Mouse (Mus musculus) adrenal gland, adult 8-10 months (tissue): ENCODE results near the gene Tasp1. TPM values are rescaled to one million over a fixed set of nuclear protein-coding genes. Genes with fewer than 3 reads are reported as not detected.
"Not testable (repeated sequence)": the region's sequence is repeated elsewhere in the genome, so short reads cannot be mapped to it uniquely, and the experiment has no call there.

Source experiments
- DNase-seq: peaks from one replicate; pipeline ENCODE4 v3.0.0; 2022
- total RNA-seq, 4 experiments: library from RNA; stranded (reverse); gene quantifications; 2 replicates each; pipeline ENCODE4 v1.2.4; 2022

Gene Tasp1
- total RNA-seq, 4 experiments from 2014 or later, result 8.7 to 14.1 (median 12.5) TPM

DNA sequence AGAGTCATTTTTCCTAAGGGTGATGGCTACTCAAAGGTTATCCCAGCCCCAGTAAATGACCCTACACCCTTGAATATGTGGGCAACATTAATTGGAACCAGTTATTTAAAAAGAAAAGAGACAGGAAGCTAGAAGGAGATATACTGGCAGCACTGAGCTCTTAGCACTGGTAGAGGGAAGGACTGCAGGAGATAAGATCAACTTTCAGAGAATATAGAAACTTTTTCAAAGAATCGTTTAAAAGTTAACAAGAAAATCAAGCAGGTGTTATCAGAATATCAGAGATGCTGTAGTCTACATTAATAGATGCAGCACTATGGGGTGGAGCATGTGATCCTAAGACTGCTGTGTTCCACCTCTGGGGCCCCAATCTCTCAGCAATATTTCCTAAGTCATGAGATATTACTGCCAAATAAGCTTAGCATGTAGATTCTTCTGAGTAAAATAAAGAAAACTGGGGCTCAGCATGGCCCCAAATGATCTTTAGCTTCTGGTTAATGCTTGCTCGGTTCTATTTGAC lies 14.9 kb downstream of the Tasp1 start:
- no peak for DNase-seq

DNA sequence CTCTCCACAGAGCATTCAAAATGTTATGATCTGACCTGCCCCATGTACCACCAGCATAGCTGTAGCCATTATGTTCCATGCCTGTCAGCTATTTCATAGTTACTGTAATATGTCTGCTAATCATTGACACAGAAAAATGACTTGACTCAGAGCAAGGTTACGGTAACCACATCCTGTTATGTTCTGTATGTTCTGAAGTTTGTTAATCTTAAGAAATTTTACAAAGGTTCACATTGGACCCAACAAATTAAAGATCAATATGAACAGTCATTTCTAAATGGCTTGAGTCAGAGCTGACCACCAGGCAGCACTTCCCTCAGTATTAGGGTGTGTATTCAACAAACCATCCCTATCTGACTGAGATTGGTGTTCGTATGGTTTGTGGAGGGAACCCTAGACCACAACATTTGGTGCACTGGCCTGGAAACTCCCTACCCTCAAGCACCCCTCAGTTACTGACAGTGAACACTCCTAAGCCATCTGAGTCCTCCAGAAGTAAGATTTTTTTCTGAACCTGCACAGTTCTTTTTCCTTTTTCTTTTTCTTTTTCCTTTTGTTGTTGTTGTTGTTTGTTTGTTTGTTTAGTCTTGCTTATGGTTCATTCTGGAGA lies 24.0 kb downstream of the Tasp1 start:
- DNase-seq, result no peak

DNA sequence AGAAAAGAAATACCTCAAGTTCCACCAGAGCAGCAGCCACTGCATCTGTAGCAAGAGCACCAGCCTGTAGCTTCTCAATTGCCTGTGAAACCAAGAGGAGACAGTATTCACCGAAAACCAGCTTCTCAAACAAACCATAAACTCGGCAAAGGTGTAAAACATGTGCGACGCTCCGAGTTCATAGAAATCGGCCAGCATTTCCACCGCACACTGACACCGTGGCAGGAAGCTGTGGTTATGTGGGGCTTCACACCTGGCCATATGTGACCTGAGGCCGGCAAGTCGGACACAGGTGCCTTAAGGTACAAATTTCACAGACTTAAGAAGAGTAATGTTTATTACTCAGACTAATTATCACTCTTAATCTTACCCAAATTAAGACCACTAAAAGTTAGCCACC lies 24.5 kb downstream of the Tasp1 start:
- DNase-seq, result no peak

DNA sequence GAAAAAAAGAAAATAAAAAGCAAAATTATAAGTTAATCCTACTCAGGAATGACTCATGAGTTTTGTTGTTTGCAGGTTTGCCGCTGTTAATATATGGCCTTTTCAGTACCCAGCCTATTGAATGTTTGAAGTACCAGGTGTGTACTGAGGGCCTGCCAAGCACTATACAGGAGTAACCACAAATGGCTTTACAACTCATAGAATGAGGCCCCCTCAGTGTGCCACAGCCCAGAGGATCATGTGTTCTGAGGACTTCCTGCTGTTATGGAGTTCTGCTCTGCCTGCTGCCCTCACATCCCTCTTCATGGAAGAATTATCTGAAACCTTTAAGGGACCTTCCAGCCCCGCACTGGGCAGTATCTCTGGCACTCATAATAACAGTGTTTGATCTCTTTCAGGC lies 29.1 kb downstream of the Tasp1 start:
- DNase-seq, result no peak

DNA sequence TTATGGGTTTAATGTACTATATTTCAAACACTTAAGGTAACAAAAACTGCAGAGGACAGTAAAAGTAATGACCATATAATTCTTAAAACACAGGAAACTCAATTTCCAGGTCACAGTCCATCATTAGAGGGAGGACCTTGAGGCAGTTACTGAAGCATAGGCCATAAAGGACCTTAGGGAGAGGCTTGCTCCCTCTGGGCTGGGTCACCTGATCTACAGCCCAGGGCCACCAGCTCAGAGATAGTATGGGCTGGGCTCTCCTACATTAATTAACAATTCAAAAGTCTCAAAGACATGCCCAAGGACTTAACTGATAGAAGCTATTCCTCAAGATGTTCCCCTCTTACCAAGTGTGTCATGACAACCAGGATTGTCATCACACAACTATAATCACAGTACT lies 29.8 kb downstream of the Tasp1 start:
- DNase-seq, result no peak

DNA sequence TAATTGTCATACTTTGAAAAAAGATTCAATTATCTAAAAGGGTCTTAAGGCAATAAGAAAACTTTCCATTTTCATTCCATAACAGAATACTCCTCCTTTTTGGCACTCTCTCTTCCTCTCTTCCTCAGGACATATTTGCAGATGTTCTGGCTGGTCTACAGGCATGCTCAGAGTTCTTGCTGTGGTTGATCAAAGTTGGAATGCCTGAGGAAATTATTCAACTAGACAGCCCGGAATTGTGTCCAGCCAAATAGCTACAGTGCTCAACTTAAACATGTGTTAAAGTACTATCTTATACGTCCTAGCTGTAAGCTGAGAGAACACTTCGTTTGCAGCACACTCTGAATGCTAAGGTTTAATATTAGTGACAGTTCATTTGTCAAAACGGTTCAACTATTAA lies 41.7 kb downstream of the Tasp1 start:
- DNase-seq, result no peak

DNA sequence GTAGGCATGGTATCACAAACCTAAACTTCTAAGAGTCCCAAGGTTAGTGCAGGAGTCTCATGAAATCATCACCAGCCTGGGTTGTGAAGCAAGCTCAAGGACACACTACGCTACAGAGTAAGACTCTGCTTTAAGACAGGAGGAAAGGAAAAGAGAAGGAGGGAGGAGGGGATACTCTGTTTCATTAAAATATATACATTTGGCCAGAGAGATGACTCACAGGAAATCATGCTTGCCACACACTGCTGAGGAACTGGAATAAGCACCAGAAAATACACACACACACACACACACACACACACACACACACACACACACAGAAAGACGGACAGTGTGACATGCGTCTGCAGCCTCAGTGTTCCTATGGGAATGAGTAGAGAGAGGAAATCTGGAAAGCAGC lies 59.2 kb downstream of the Tasp1 start:
- no peak for DNase-seq

DNA sequence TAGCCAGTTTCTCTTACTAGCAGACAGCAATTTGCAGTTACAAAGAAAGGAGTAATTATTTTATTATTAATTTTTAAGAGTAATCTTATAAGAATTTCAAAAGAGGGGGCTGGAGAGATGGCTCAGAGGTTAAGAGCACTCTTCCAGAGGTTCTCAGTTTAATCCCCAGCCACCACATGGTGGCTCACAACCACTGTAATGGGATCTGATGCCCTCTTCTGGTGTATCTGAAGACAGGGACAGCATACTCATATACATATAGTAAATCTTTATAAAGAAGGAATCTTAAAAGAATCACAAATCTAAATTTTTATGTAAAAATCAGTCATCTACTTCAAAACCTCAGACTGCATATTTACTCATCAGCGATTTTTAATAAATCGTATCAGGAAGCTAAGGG lies 68.4 kb downstream of the Tasp1 start:
- DNase-seq, result no peak

DNA sequence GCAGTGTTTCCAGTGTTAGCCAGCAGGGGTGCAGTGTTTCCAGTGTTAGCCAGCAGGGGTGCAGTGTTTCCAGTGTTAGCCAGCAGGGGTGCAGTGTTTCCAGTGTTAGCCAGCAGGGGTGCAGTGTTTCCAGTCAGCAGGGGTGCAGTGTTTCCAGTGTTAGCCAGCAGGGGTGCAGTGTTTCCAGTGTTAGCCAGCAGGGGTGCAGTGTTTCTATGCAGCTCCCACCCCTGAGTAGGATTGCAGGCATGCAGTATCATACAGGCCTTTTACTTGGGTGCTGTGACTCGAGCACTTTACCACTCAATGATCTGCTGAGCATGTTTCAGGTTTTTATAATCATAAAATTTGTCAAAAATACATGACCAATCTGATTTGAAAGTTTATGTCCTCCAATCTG lies 76.7 kb downstream of the Tasp1 start:
- not testable (repeated sequence) for DNase-seq

DNA sequence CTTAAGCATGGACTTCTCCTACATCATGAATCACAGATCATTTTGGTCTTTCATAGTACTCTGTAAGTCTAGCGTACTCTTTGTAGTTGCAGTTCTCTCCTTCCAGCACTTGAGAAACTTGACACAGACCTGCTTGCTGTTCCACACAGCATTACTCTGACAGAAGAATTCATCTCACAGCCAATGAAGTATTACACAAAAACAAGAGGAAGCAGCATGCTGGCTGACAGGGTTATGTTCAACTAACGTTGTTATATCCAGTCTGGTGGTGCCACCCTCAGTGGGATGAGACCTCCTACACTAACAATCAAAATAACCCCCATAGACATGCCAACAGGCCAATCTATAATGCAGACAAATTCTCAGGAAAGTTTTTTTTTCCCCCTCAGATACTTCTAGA lies 99.2 kb downstream of the Tasp1 start:
- DNase-seq, result no peak

DNA sequence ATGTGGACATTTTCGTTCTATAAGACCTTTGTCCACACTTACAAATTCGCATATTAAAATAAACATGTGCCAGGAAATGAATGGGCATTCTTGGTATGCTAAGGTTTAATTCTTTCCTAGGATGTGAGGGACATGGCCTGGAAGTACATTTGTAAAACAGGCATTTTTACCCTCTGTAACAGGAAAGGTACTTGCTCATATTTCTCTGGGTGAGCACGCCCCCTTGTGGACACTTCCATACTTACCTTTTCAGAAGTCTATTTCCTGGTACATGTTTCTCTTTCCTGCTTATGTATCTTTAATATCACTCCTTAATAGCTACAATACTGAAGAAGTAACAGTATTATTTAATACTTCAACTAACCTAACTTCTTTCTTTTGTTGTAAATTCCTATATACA lies 100.3 kb downstream of the Tasp1 start:
- DNase-seq, result peak; percentile 42

DNA sequence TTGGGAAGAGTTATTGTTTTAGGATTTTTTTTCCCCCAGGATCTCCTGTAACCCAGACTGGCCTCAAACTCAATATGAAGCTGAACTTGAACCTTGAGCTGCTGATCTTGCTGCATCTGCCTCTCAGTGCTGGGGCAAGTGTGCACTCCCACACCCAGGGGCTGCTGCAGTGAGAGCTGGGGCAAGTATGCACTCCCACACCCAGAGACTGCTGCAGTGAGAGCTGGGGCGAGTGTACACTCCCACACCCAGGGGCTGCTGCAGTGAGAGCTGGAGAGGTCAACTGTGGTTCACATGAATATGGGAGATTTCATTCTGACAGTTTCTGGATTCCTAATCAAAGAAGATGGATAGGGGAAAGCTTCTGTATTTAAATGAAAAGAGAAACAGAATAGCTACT lies 117.8 kb downstream of the Tasp1 start:
- DNase-seq, result no peak

DNA sequence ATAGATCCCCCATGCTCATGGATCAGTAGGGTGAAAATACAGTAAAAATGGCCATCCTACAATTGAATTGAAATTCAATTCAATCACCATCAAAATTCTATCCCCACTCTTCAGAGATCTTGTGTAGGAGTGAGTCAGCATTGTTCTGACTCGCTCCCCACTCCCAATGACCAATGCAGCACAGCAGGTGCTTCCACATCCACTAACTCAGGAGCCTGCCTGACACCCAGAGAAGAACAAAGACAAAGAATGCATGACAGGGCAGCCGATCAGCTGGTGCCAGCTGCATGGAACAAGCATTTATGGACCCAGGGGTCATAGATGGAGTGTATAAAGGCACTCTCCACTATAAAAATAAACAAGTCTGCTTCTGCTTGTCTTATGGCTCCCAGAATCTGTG lies 129.0 kb downstream of the Tasp1 start:
- no peak for DNase-seq

DNA sequence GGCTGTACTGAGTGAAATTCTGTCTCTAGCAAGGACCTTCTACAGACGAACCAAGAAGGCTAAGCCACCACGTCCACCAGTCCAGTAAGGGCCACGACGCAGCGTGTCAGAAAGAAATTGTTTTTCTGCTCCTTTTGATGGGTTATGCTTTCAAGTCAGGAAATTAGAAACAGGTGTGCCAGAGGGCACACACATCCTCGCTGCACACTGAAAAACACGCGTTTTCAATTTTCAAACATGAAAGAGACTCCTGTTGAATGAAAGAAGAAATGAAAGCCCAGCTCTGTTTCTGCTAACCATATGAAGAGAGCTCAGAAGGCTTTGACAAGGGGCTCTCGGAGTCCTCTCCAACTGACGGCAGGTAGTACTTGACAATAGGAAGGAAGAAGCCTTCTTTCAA lies 132.0 kb downstream of the Tasp1 start:
- DNase-seq, result no peak

DNA sequence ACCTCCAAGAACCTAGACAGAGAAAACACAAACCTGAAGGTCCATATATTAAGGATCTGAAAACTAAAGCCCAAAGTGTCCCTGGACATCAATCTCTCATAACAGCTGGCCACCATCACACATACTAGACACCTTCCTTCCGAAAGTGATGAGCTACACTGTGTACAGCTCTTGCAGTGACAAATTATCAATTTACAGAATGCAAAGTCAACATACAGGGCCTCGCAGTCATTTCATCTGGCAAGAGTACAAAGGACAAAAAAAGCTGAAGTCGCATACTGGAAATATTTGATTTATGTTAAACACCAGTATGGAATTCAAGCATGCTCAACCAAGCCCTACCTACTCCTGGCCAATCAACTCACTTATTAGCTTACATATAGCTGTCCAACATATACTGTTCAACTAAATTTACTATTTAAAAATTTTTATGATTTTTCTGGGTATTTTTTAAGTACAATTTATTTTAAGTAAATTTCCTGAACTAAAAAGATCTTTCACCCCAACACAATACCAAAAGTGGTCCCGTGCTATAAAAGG lies 132.5 kb downstream of the Tasp1 start:
- no peak for DNase-seq

DNA sequence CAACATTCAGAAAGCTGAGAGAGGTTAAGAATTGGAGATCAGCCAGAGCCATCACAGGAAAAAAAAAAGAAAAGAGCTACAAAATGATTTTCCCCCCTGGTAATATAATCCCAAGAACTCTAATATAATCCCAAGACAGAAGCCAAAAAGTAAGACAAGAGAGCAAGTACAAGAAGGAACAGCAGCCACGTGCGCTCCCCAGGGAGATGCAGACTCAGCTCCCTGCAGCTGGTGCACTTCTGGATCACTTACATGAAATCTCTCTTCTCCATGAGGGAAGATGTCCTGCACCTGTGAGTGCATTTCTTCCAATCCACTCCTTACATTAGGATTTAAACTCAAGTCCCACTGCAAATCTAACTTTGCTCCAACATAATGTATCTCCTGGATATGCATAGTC lies 134.4 kb downstream of the Tasp1 start:
- no peak for DNase-seq

DNA sequence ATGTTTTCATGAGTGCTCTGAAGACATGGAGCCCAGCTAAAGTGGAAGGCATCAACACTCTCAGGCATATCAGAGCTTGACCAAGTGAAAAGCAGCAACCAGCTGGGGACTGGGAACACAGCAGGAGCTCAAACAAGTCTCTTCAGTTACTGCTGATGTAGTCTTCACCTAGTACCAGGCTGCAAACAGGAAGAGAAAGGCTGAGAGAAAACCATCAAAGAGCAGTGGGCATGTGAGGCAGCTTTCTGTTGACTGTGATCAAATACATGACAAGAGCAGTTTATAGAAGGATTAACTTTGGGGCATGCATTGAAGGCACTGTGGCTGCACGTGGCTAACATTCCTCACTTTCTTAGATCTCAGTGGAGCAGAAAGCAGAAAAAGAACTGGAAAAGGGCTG lies 141.7 kb downstream of the Tasp1 start:
- DNase-seq, result no peak

DNA sequence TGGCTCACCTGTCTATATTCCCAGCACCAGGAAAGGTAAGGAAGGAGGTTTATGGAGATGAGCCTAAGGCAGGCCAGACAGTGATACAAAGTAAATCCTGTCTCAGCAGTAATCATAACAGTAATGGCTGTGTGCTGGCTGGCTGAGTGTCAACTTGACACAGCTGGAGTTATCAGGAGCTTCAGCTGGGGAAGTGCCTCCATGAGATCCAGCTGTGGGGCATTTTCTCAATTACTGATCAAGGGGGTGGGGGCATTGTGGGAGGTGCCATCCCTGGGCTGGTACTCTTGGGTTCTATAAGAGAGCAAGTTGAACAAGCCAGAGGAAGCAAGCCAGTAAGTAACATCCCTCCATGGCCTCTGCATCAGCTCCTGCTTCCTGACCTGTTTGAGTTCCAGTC lies 145.2 kb downstream of the Tasp1 start:
- DNase-seq, result not testable (repeated sequence)

DNA sequence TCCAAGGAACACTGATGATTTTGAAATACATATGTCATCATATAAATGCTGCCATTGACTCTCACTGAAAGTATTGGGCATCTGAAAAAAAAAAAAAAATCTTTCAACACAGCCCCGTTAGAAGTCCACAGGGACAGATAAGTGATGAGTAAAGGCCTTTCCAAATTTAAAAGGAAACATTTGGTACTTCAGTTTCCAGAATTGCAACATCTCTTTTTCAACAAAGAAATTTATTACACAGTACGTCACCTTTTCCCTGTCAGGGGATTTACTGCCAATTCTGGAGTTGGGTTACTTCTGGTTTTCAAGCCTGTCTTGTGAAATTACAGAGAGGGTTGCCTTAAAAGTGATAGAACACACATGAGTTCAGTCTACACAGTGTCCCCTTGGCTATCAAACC lies 146.8 kb downstream of the Tasp1 start:
- no peak for DNase-seq

DNA sequence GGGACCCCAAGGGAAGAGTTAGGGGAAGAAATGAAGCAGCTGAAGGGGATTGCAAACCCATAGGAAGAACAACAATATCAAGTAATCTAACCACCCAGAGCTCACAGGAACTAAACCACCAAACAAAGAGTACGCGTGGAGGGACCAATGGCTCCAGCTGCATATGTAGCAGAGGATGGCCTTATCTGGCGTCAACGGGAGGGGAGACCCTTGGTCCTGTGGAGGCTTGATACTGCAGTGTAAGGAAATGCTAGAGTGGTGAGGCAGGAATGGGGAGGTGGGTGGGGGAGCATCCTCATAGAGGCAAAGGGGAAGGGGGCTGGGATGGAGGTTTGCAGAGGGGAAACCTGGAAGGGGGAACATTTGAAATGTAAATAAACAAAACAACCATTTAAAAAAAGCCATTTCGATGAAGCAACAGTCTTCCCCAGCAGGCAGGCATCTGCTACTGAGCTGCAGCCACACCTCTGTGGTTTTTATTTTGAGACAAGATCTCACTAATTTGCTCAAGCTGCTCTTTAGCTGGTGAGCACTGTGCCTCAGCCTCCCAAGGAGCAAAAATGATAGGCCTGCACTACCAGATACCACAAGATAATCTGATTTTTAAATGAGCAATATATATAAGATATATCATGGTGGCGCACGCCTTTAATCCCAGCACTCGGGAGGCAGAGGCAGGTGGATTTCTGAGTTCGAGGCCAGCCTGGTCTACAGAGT lies 160.0 kb downstream of the Tasp1 start:
- DNase-seq, result no peak

DNA sequence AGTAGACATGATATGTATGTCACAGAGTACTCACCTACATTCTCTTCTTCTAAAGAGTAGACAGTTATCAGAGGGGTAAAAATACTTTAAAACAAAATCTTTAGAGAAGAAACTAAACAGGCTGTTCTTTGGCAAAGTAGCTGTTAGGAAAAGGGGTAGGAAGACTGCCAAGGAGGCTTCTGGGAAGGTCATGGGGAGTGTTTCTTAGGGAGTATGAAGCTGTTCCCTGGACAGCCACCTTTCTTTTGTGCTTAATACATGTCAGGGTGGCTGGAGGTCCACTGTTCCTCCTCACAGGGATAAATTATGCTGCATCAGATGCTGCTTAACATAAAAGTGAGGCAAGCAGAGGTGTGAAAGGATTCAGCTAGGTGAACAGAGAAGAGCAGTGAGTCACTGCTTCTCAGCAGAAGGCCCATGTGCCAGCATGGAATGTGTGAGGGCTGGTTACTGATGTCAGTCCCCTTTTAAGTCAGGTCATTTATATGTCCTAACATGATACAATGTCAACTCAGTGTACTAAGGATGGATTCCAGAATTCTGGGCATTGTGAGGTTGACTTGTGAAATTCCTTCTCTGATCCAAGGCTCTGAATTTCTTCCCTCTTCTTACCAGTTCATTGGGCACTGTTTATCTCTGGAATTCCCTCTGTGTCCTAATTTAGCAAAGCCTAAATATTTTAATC lies 175.1 kb downstream of the Tasp1 start:
- no peak for DNase-seq

DNA sequence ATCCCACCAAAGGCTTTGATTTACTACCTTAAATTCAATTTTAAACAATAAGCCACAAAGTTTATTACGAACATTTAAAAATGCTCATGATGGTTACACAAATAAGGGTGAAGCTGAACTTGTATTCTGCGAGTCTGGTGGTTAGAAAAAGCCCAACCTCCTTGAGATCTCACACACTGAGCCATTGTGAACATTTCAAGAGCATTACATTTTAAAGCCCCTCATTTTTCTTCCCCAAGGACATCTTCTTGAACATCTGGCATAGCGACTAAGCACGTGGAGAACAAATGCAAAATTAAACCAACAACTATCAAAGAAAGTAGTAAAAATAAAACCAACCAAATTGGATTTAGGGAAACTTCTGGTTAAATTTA lies 182.4 kb downstream of the Tasp1 start:
- no peak for DNase-seq

DNA sequence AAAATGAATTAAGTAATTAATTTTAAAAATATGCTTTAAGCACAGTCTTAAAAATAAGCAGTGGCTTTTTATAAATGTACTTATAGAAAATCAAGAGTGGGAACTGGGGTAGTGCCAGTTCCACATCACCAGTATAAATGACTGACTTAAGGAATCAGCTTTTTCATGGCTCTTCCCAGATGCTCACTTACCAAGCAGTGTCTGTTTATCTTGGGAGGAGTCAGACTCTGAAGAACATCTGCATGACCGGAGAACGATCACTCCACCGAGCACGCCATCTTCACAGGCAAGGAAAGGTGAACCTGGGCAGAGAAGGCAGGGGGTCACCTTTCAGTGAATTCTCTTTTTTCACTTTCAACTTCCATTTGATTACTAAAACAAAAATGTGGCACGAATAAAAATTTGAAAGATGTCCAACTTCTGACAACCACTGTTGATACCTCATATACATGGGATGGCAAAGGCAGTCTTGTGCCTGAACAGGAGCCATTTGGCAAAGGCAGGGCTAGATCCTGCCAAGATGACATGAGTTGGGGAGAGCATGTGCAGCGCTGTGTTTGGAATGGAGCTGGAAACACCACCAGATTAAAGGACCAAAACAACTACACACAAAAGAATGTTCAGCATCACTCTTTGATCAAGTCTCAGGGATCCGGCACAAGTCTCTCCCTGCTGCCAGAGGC lies 182.9 kb downstream of the Tasp1 start:
- DNase-seq, result no peak
